Mouse (Mus musculus) bone marrow macrophage, adult 2 months (primary cell): ENCODE data around the gene Pip4k2a. TPM values are rescaled to one million over a fixed set of nuclear protein-coding genes. Genes with fewer than 3 reads are reported as not detected.

ENCODE experiments used
- H3K27ac ChIP-seq: 2 replicates; pipeline ENCODE4 v1.5.1; 2012; ENCODE audit warnings: low read depth, low read length; ENCODE audit not compliant: insufficient read depth
- H3K4me1 ChIP-seq: 2 replicates; pipeline ENCODE4 v1.6.1; 2012; ENCODE audit warnings: low read length; ENCODE audit not compliant: control insufficient read depth, insufficient read depth
- H3K4me3 ChIP-seq: 2 replicates; pipeline ENCODE4 v1.5.1; 2012; ENCODE audit warnings: mild to moderate bottlenecking, low read length, moderate library complexity; ENCODE audit not compliant: insufficient read depth
- CTCF ChIP-seq: IDR thresholded peaks from 2 replicates; pipeline ENCODE4 v1.5.1; 2012; ENCODE audit warnings: low read depth, mild to moderate bottlenecking, low read length, moderate library complexity
- POLR2A ChIP-seq: IDR thresholded peaks from 2 replicates; pipeline ENCODE4 v1.6.1; 2012; ENCODE audit warnings: mild to moderate bottlenecking, low read depth, low read length, borderline replicate concordance
- polyA plus RNA-seq: library from polyadenylated mRNA; stranded (reverse); fragments of >200 nt; gene quantifications from 2 replicates; pipeline ENCODE4 v1.2.4, GENCODE M21; 2012; ENCODE audit not compliant: missing spikeins, insufficient read depth, insufficient read length

The Pip4k2a gene
- polyA plus RNA-seq, 1 experiment: 187 TPM

DNA sequence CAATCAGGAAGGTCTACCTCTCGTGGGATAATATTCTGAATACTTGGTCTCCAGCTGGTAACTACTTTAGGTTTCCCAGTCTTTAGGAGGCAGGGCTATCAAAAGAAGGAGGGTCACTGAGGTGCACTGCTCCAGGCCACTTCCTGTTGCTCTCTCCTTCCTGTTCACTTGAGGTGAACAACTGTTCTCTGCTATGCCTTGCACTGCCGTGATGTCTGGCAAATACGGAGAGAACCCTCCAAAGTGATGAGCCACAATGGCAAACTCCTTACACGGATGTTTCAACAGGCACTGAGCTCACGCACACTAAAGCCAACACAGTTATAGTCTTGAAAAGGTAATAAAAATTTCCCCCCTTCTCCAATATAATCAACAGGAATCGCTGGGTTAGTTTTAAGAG lies 15.3 kb downstream of the Pip4k2a start:
- TF ChIP-seq CTCF: no peak
- no peak for TF ChIP-seq POLR2A
- no peak overlapping the region for H3K27ac ChIP-seq
- peaks cover 13% of the 10 kb centered on the region for H3K4me1 ChIP-seq
- H3K4me3 ChIP-seq: no peak overlapping the region

- TF ChIP-seq CTCF: no peak
- no peak for TF ChIP-seq POLR2A
- peaks cover 30% of the 10 kb centered on the region for H3K4me1 ChIP-seq
- no peak overlapping the region for H3K27ac ChIP-seq
- no peak overlapping the region for H3K4me3 ChIP-seq
These were observed 18.3 kb downstream of the Pip4k2a start for GRCm38 (mm10) chr2:18979675-18980074.

GRCm38 (mm10) chr2:18979046-18979445 lies 18.9 kb downstream of the Pip4k2a start:
- Histone ChIP-seq H3K4me1 (peaks cover 30% of the 10 kb centered on the region), H3K4me3 (no peak overlapping the region), H3K27ac (no peak overlapping the region)
- TF ChIP-seq POLR2A (no peak), CTCF (no peak)

DNA sequence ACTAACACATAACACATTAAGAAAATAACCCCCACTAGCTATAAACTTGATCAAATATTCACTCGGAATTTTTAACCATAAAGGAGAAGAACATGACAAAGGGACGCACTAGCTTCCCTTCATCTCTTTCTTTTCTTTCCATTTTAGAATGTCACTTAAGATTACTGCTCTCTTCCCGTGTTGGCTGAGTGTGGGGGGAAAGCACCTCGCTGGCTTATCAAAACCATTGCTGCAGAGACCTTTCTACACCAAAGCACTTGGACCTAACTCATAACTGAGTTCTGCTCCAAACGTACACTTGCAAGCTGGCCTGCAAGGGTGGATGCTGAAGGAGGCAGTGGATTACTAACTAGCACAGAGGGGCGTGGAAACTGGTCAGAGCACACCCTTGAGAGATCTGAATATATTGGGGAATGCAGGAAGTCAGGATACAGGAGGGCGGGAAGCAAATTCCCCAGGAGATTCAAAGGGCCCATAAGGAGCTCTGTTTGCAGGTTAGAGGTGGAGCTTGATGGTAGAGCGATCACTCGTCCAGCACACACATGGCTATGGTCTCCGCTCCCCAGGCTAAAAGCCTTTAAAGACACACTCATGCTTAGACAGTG lies 20.6 kb downstream of the Pip4k2a start:
- peaks cover 28% of the 10 kb centered on the region for H3K4me1 ChIP-seq
- H3K27ac ChIP-seq: no peak overlapping the region
- H3K4me3 ChIP-seq: no peak overlapping the region
- TF ChIP-seq POLR2A: no peak
- TF ChIP-seq CTCF: no peak

DNA sequence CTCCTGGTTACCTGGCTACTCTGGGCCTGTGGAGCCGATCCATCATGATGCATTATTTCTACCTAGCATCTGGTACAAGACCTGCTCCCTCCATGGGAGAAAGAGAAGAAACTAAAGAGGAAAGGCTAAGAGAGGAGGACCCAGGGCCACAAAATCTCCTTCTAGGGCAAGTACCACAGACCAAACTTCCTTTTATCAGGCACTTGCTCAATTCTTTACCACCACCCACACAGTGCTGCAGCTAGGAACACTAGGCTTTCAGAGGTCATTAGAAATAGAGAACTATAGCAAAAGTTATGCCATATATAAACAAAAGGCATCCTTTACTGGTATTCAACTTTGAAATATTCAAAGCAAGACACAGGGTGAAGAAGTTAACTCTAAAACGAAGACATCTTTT lies 21.8 kb downstream of the Pip4k2a start:
- Histone ChIP-seq H3K4me1 (peaks cover 34% of the 10 kb centered on the region), H3K27ac (peak overlapping the region; percentile 32)

GRCm38 (mm10) chr2:18974882-18975645 lies 22.9 kb downstream of the Pip4k2a start:
- peaks cover 44% of the 10 kb centered on the region for H3K4me1 ChIP-seq
- no peak for TF ChIP-seq CTCF
- TF ChIP-seq POLR2A: no peak
- H3K27ac ChIP-seq: peak overlapping the region; percentile 7; the same call in 1 of the 2 replicates
- H3K4me3 ChIP-seq: no peak overlapping the region

More for the DNA sequence above, 21.8 kb downstream of the Pip4k2a start:
- TF ChIP-seq POLR2A (no peak), CTCF (no peak)
- no peak overlapping the region for H3K4me3 ChIP-seq

DNA sequence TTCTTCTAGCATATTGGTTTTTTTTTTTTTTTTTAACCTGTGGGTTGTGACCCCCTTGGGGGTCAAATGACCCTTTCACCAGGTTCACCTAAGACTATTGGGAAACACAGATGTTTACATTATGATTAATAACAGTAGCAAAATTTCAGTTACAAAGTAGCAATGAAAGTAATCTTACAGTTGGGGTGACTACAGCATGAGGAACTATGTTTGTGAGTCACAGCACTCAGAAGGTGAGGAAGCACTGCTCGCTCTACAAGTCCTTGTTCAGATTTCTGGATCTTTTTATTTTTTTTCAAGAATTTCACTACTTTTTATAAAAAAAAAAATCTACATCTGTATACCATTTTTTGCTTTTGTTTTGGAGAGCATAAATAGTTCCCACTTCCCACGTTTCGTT lies 26.4 kb downstream of the Pip4k2a start:
- H3K27ac ChIP-seq: no peak overlapping the region
- H3K4me1 ChIP-seq: peaks cover 38% of the 10 kb centered on the region
- no peak overlapping the region for H3K4me3 ChIP-seq
- TF ChIP-seq CTCF (no peak), POLR2A (no peak)

DNA sequence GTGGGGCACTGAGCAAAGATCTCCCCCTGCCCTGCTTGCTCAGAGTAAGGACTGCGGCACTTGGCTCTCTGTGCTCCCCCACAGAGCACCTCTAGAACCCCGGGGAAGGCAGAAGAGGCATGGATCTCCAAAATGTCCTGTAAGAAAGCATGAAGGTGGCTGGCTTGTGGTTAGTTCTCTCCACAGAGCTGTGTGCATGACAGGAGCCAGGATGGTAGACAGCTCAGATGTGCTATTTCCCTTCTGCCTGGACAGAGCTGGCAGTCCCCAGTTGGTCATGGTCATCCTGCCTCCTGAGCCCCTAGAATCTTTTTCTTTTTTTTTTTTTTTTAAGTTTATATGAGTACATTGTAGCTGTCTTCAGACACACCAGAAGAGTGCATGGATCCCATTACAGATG lies 27.5 kb downstream of the Pip4k2a start:
- H3K4me1 ChIP-seq: peaks cover 30% of the 10 kb centered on the region
- H3K27ac ChIP-seq: no peak overlapping the region
- no peak for TF ChIP-seq CTCF
- TF ChIP-seq POLR2A: no peak
- no peak overlapping the region for H3K4me3 ChIP-seq

DNA sequence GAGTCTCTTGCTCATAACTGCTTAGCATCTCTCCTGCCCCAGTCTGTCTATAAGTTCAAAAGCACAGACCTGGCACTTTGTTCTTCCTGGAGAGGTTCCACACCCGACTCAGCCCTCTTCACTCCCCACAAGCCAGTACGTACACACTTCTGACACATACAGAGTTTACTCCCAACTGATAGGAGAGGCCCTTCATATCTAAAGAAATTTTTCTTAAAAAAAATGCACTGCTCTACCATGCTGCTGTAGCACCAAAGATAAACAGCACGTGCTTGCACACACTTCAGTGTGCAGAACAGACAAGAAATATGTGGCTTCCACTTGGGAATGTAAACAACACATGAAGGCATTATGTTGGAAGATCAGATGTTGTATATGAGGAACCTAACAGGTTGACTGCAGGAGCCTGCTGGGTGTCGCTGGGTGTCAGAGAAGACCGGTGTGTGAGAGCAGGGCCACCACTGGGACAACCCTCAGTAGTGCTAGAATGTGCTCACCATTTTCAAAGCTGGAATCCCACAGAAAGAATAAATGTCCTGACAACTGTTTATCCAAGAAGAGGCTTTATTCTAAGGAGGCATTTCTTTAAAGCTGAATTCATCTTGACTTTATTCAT lies 28.8 kb downstream of the Pip4k2a start:
- no peak overlapping the region for H3K4me3 ChIP-seq
- H3K4me1 ChIP-seq: peaks cover 24% of the 10 kb centered on the region
- no peak for TF ChIP-seq POLR2A
- no peak for TF ChIP-seq CTCF
- H3K27ac ChIP-seq: no peak overlapping the region
